Mouse (Mus musculus): Measurements from ENCODE around the gene Kbtbd13. TPM values are rescaled to one million over a fixed set of nuclear protein-coding genes. Genes with fewer than 3 reads are reported as not detected.

The Kbtbd13 gene
- total RNA-seq (2021): under 1 TPM; 0.29 to 0.44 TPM
- long read RNA-seq, experiment 1: 0 reads
- long read RNA-seq, experiment 2, partial matches to known transcripts: 0 of 2 reads
- long read RNA-seq, experiment 2, other reads (novel, unspliced or antisense): 0 of 2 reads

DNA sequence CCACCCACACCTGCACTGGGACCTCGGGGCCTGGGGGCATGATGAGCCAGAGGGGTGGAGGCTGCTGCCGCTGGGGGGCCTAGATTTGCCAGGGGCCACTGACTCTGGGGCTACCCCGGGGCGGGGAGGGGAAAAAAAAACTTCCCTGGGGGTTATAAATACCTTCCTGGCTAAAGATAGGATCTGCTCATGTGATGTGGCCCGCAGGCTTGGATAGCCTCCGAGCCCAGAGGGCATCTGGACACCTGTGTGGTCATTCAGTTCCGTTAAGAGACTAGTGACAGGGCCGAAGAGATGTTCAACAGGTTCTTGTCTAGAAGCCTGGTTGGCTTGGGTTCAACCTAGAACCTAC is at the start of gene Kbtbd13:
TSS of gene Kbtbd13 (minus strand) at position 40 of the 352 bp plus-strand sequence.
- H3K4me3 ChIP-seq: peak within 1 kb of the TSS; percentile 30
- TF ChIP-seq CTCF (conservative IDR thresholded peaks at IDR 0.05): no peak
- no peak within 1 kb of the TSS for H3K27ac ChIP-seq
- no peak for DNase-seq (ENCODE audit: low spot score in 2 of 2)

DNA sequence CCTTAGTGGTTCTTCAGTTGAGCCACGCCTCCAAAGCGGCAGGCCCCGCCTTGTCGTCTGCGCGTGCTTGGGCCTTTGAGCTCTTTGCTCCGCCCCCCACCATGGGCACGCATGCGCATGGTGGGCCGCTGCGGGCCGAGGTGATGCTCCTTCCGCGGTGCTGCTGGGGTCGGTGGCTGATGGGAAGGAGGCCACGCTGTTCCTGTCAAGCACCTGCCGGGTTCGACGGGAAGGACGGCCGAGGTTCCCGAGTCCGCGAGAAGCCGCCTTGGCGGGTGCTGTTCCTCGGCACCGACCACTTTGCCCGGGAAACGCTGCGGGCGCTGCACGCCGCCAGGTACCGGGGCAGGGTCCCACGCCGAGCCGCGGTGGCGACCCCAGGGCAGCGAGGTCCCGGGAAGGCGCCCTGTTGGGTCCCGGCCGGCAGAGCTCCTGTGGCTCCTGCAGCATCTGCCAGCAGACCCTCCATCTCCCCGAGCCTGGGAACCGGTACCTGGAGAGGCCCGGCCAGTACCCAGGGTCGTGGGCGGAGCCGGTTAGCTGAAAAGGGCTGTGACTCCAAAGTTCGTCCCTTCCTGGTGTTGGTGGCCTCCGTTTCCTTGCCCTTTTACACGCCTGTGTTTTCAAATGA is 44.3 kb upstream of the Kbtbd13 start, which contains the start of gene Mtfmt:
TSS of gene Mtfmt (plus strand) at position 112 of the 631 bp plus-strand sequence.
- peak; percentile 91 to 93 for DNase-seq (ENCODE audit: low spot score in 2 of 2)
- Histone ChIP-seq H3K27ac (peak within 1 kb of the TSS; percentile 88), H3K4me3 (peak within 1 kb of the TSS; percentile 86)
- TF ChIP-seq CTCF (conservative IDR thresholded peaks at IDR 0.05): no peak

DNA sequence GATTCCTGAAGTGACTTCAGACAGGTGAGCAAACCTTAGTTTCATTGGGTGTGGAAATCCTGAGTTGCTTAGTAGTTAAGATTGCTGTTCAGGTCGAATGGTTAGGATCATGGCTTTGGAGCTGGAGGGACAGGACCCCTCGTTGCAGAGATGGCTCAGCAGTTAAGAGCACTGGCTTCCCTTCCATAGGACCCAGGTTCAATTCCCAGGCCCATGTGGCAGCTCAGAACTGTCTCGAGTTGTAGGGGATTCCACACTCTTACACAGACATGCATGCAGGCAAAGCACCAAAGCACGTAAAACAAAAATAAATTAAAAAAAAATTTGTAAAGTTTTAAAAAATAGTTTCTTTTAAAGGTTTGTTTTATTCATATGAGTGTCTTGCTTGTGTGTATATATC is 43.8 kb upstream of the Kbtbd13 start:
- no peak for TF ChIP-seq CTCF (conservative IDR thresholded peaks at IDR 0.05)
- no peak for DNase-seq (ENCODE audit: low spot score in 2 of 2)
- Histone ChIP-seq H3K4me3 (peak overlapping the region; percentile 86; the same call in 1 of the 2 replicates), H3K27ac (0 out of 2 replicates have a peak overlapping the region, but pooled peaks have one; percentile 88)

DNA sequence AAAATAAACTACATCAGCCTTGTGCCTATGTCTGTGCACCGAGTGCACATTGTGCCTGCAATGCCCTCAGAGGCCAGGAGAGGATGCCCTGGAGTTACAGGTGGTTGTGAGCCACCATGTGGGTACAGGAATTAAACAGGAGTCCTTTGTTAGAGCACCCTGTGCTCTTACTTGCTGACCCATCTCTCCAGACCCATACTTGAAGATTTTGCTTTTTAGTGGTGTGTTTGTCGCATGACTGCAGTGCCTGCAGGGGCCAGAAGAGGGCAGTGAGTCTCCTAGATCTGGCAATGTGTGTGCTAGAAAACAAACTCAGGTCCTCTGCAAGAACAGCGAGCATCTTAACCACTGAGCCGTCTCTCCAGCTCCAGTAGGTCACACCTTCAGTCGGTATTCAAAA is 42.7 kb upstream of the Kbtbd13 start:
- Histone ChIP-seq H3K27ac (no peak overlapping the region), H3K4me3 (no peak overlapping the region)
- DNase-seq (ENCODE audit: low spot score in 2 of 2): no peak
- TF ChIP-seq CTCF (conservative IDR thresholded peaks at IDR 0.05): peak; percentile 73

DNA sequence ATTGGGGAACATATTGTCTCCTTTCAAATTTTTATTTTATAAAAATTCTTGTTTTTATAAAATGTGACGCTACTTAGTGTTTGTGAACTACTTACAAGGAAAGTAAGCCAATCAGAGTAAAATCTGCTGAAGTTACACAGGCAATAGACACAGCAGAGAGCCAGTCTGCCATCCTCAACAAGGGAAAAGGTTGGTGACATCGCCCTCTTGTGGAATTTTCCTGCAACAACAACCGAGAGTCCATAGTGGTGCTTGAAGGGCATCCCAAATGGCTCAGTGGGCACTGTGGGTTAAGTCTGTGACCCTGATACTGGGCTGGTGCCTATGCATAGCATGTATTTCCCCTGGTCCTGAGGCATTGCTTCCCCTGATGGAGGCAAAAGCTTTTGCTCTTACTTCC is 40.8 kb upstream of the Kbtbd13 start:
- peak; percentile 90 to 95 for DNase-seq (ENCODE audit: low spot score in 2 of 2)
- Histone ChIP-seq H3K4me3 (no peak overlapping the region), H3K27ac (no peak overlapping the region)
- peak; percentile 97 for TF ChIP-seq CTCF (conservative IDR thresholded peaks at IDR 0.05)

GRCm38 (mm10) chr9:65430921-65431320 is 39.5 kb upstream of the Kbtbd13 start:
- TF ChIP-seq CTCF (conservative IDR thresholded peaks at IDR 0.05): no peak

GRCm38 (mm10) chr9:65430401-65430800 is 38.9 kb upstream of the Kbtbd13 start:
- Histone ChIP-seq H3K27ac (no peak overlapping the region), H3K4me3 (no peak overlapping the region)
- no peak for DNase-seq (ENCODE audit: low spot score in 2 of 2)
- no peak for TF ChIP-seq CTCF (conservative IDR thresholded peaks at IDR 0.05)

More at GRCm38 (mm10) chr9:65430921-65431320, 39.5 kb upstream of the Kbtbd13 start:
- no peak for DNase-seq (ENCODE audit: low spot score in 2 of 2)
- H3K4me3 ChIP-seq: no peak overlapping the region
- no peak overlapping the region for H3K27ac ChIP-seq

- no peak for DNase-seq (ENCODE audit: low spot score in 2 of 2)
- TF ChIP-seq CTCF (conservative IDR thresholded peaks at IDR 0.05): no peak
- H3K27ac ChIP-seq: no peak overlapping the region
- no peak overlapping the region for H3K4me3 ChIP-seq
Observed at GRCm38 (mm10) chr9:65428003-65428402, 36.6 kb upstream of the Kbtbd13 start.

DNA sequence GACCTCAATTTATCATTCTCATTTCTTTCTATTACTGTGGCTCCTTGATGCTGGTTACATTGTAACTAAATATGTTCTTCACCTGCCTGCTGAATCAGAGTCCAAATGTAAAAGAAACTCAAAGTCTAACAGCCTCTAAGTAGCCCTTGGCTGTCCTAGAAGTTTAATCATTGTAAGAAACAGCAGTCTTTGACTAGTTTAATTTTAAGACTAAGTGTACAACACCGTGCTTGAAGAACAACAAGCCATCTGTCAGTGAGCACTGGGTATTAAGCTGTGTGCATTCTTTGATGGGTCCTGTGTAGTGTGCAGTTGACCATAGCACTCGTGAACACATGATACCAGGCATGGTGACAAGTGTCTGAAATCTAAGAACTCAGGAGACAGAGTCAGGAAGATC is 36.1 kb upstream of the Kbtbd13 start:
- no peak overlapping the region for H3K4me3 ChIP-seq
- DNase-seq (ENCODE audit: low spot score in 2 of 2): no peak
- H3K27ac ChIP-seq: no peak overlapping the region
- TF ChIP-seq CTCF (conservative IDR thresholded peaks at IDR 0.05): no peak

GRCm38 (mm10) chr9:65424393-65424792 is 32.9 kb upstream of the Kbtbd13 start:
- TF ChIP-seq CTCF (conservative IDR thresholded peaks at IDR 0.05): no peak
- H3K4me3 ChIP-seq: no peak overlapping the region
- DNase-seq (ENCODE audit: low spot score in 2 of 2): no peak
- no peak overlapping the region for H3K27ac ChIP-seq

DNA sequence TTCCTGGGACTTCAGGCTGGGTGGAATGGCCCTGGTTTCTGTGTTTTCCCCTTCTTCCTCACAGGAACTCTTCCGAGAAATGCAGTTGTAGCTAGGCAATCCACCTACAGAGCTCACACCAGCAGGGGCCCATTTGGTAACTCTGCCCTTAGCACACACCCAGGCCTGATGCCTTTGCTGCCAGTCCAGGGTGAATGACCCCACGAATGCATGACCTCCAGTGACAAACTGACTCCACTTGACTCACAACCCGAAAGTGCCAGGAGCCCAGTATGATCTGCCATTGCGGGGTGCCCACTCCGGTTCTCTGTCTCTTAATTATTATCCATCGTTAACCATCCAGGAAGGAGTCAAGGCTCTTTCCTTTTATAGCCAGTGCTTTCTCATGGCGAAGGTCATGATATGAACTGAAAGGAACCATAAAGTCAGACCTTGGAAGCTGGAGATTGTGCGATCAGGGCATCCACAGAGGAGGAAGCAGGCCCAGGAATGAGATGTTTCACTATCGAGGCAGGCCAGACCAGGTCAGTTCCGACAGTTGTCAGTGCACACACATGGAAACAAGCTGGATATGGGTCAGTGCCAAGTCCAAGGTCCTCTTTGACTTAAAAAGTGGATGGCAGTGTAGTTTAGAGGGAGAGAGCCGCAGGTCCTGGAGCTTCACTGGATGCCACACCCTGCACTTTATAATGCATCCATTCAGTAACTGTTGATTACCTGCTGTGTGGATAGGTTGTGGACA is 31.5 kb upstream of the Kbtbd13 start, which contains the start of gene Slc51b:
TSS of gene Slc51b (minus strand) at position 196 of the 742 bp plus-strand sequence.
- Histone ChIP-seq H3K4me3 (no peak within 1 kb of the TSS), H3K27ac (no peak within 1 kb of the TSS)
- DNase-seq (ENCODE audit: low spot score in 2 of 2): no peak
- no peak for TF ChIP-seq CTCF (conservative IDR thresholded peaks at IDR 0.05)

DNA sequence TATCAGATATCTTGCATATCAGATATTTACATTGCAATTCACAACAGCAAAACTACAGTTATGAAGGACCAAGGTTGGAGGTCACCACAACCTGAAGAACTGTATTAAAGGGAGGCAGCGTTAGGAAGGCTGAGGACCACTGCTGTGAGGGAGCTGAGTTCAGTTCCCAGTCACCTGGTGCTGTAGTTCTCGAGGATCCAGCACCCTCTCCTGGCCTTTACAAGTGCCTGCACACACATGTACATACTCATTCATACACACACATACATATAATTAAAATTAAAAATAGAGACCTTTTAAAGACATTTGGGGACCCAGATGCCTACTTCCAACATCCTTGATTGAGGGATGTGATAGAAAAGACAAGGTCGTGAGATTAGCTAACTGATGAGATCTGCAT is 28.2 kb upstream of the Kbtbd13 start:
- Histone ChIP-seq H3K27ac (no peak overlapping the region), H3K4me3 (no peak overlapping the region)
- DNase-seq (ENCODE audit: low spot score in 2 of 2): no peak
- peak; percentile 44 for TF ChIP-seq CTCF (conservative IDR thresholded peaks at IDR 0.05)

DNA sequence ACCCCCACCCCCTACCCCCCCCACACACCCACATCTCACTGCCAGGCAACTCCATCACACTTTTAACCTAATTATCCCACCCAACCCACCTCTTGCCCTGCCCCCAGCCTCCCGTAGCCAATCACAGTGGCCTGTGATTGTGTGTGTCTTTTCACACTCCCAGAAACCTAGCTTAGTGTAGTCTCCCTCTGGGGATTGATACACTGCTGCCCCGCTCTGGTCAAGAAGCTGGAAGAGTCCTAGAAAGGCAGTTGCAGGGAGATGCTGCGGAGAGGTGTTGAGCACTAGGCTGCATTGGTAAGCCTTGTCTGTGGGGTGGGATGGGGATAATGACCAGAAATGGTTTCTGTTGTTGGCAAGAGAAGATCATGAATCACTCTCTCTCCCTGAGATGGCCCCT is 26.3 kb upstream of the Kbtbd13 start:
- H3K4me3 ChIP-seq: no peak overlapping the region
- TF ChIP-seq CTCF (conservative IDR thresholded peaks at IDR 0.05): peak; percentile 34
- no peak for DNase-seq (ENCODE audit: low spot score in 2 of 2)
- H3K27ac ChIP-seq: no peak overlapping the region

Data from layer of hippocampus, adult 2 months (tissue).